Mouse (Mus musculus) E14TG2a.4 (cell line): Measurements from ENCODE around the gene Tapbpl.

Experiments used
- H3K27me3 ChIP-seq: 2 replicates; pipeline ENCODE4 v1.6.1; 2014; ENCODE audit warnings: low read length, control low read depth; ENCODE audit not compliant: insufficient read depth
- H3K36me3 ChIP-seq: 2 replicates; pipeline ENCODE4 v1.6.1; 2014; ENCODE audit warnings: low read length, control low read depth; ENCODE audit not compliant: insufficient read depth
- H3K4me1 ChIP-seq: replicated peaks from 2 replicates; pipeline ENCODE4 v1.6.1; 2014; ENCODE audit warnings: low read depth, low read length, control low read depth
- H3K4me3 ChIP-seq: replicated peaks from 2 replicates; pipeline ENCODE4 v1.5.1; 2014; ENCODE audit warnings: mild to moderate bottlenecking, low read length
- H3K9me3 ChIP-seq: 2 replicates; pipeline ENCODE4 v1.6.1; 2014; ENCODE audit warnings: low read length, control low read depth
- CTCF ChIP-seq: conservative IDR thresholded peaks from 2 replicates; pipeline ENCODE4 v1.5.1; 2014; ENCODE audit warnings: low read length
- NANOG ChIP-seq: IDR thresholded peaks from 2 replicates; pipeline ENCODE4 v1.6.1; 2014; ENCODE audit warnings: borderline replicate concordance, low read length, mixed read lengths
- POU5F1 ChIP-seq: IDR thresholded peaks from 2 replicates; pipeline ENCODE4 v1.6.1; 2014; ENCODE audit warnings: low read length, borderline replicate concordance

The Tapbpl gene

GRCm38 (mm10) chr6:125234520-125234828 is 2.8 kb upstream of the Tapbpl start:
- Histone ChIP-seq H3K9me3 (no peaks in the 10 kb centered on the region), H3K4me3 (no peak overlapping the region), H3K4me1 (peaks cover 47% of the 10 kb centered on the region), H3K27me3 (no peaks in the 10 kb centered on the region), H3K36me3 (no peaks in the 10 kb centered on the region)
- TF ChIP-seq POU5F1 (no peak), NANOG (no peak), CTCF (no peak)

GRCm38 (mm10) chr6:125233816-125234519 is 2.3 kb upstream of the Tapbpl start:
- no peaks in the 10 kb centered on the region for H3K36me3 ChIP-seq
- H3K27me3 ChIP-seq, result no peaks in the 10 kb centered on the region
- peaks cover 47% of the 10 kb centered on the region for H3K4me1 ChIP-seq
- H3K9me3 ChIP-seq, result no peaks in the 10 kb centered on the region
- no peak overlapping the region for H3K4me3 ChIP-seq
- TF ChIP-seq POU5F1, result no peak
- TF ChIP-seq NANOG, result no peak
- TF ChIP-seq CTCF, result no peak

GRCm38 (mm10) chr6:125232516-125232915 is 856 bp upstream of the Tapbpl start:
- H3K27me3 ChIP-seq, result no peaks in the 10 kb centered on the region
- no peak overlapping the region for H3K4me3 ChIP-seq
- no peaks in the 10 kb centered on the region for H3K36me3 ChIP-seq
- peaks cover 47% of the 10 kb centered on the region for H3K4me1 ChIP-seq
- no peaks in the 10 kb centered on the region for H3K9me3 ChIP-seq
- TF ChIP-seq NANOG (no peak), CTCF (no peak), POU5F1 (no peak)

- Histone ChIP-seq H3K27me3 (no peaks in the 10 kb centered on the region), H3K4me3 (peak overlapping the region; percentile 78), H3K36me3 (no peaks in the 10 kb centered on the region), H3K4me1 (peaks cover 45% of the 10 kb centered on the region), H3K9me3 (no peaks in the 10 kb centered on the region)
- TF ChIP-seq CTCF, result no peak
- no peak for TF ChIP-seq NANOG
- no peak for TF ChIP-seq POU5F1
Observed at GRCm38 (mm10) chr6:125232045-125232437, 381 bp upstream of the Tapbpl start.

- Histone ChIP-seq H3K27me3 (no peaks in the 10 kb centered on the region), H3K4me1 (peaks cover 31% of the 10 kb centered on the region), H3K36me3 (no peaks in the 10 kb centered on the region), H3K9me3 (no peaks in the 10 kb centered on the region), H3K4me3 (peak overlapping the region; percentile 78)
- TF ChIP-seq NANOG, result no peak
- TF ChIP-seq POU5F1, result no peak
- TF ChIP-seq CTCF, result no peak
Observed at GRCm38 (mm10) chr6:125230571-125230970, 1.1 kb downstream of the Tapbpl start.

- Histone ChIP-seq H3K36me3 (peaks cover 23% of the 10 kb centered on the region), H3K4me1 (peaks cover 18% of the 10 kb centered on the region), H3K9me3 (no peaks in the 10 kb centered on the region), H3K27me3 (no peaks in the 10 kb centered on the region), H3K4me3 (no peak overlapping the region)
- TF ChIP-seq CTCF, result peak; percentile 77
- no peak for TF ChIP-seq NANOG
Observed at GRCm38 (mm10) chr6:125225518-125226115, 6.0 kb downstream of the Tapbpl start.

GRCm38 (mm10) chr6:125222577-125222976 is 9.1 kb downstream of the Tapbpl start:
- no peaks in the 10 kb centered on the region for H3K27me3 ChIP-seq
- TF ChIP-seq CTCF, result no peak
- TF ChIP-seq NANOG, result no peak
- no peak for TF ChIP-seq POU5F1

GRCm38 (mm10) chr6:125222146-125222545 is 9.5 kb downstream of the Tapbpl start:
- H3K27me3 ChIP-seq, result peaks cover under 1% of the 10 kb centered on the region; the same call in 1 of the 2 replicates
- H3K4me3 ChIP-seq, result no peak overlapping the region
- TF ChIP-seq NANOG (no peak), POU5F1 (no peak), CTCF (no peak)
- H3K4me1 ChIP-seq, result peaks cover 26% of the 10 kb centered on the region
- no peaks in the 10 kb centered on the region for H3K9me3 ChIP-seq
- H3K36me3 ChIP-seq, result peaks cover 34% of the 10 kb centered on the region

More at GRCm38 (mm10) chr6:125222577-125222976, 9.1 kb downstream of the Tapbpl start:
- H3K4me3 ChIP-seq, result no peak overlapping the region
- no peaks in the 10 kb centered on the region for H3K9me3 ChIP-seq
- peaks cover 34% of the 10 kb centered on the region for H3K36me3 ChIP-seq
- peaks cover 26% of the 10 kb centered on the region for H3K4me1 ChIP-seq

- H3K27me3 ChIP-seq, result peaks cover 9% of the 10 kb centered on the region
- H3K9me3 ChIP-seq, result no peaks in the 10 kb centered on the region
- H3K36me3 ChIP-seq, result peaks cover 34% of the 10 kb centered on the region
- peaks cover 32% of the 10 kb centered on the region for H3K4me1 ChIP-seq
- TF ChIP-seq NANOG (no peak), POU5F1 (no peak), CTCF (no peak)
- peak overlapping the region; percentile 37; the same call in 1 of the 2 replicates for H3K4me3 ChIP-seq
Observed at GRCm38 (mm10) chr6:125221115-125221745, 10.4 kb downstream of the Tapbpl start.
